Mouse (Mus musculus) lung, postnatal 0 days (tissue): Measurements from ENCODE around the gene Nrxn1.

Experiments used
- CTCF ChIP-seq: IDR thresholded peaks from 2 replicates; pipeline ENCODE4 v1.5.1; 2016; ENCODE audit warnings: antibody characterized with exemption, mild to moderate bottlenecking
- EP300 ChIP-seq: IDR thresholded peaks from 2 replicates; pipeline ENCODE4 v1.6.1; 2016; ENCODE audit warnings: antibody characterized with exemption, mild to moderate bottlenecking, control low read depth

- TF ChIP-seq CTCF (no peak), EP300 (no peak)
Observed at GRCm38 (mm10) chr17:90773233-90773632, 319.6 kb downstream of the Nrxn1 start.
